21 mouse cellular contexts compared by ENCODE assay signal in the genomic region with DNA sequence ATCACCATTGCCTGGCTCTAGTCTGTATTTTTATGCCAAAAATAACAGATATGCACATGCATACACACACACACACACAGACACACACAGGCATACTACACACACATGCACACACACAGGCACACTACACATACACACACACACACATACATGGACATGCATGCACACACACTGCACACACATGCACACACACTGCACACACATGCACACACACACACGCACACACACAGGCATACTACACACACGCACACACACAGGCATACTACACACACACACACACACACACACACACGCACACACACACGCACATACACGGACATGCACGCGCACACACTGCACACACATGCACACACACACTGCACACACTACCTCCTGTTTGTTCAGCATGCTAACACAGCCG. TPM values are rescaled to one million over a fixed set of nuclear protein-coding genes. Genes with fewer than 3 reads are reported as not detected.
DNase-seq lines count a peak whose midpoint lies in the region; ATAC-seq and TF ChIP-seq lines count a peak whose summit lies in the region.
"Had no signal": no experiment of that assay in that cellular context is flagged by ENCODE, and none has a peak within 500 bp of the region (broad histone marks: within the 10 kb centered on the region; RNA-seq: fewer than 3 reads in every experiment).

No protein-coding gene starts in this region.

- intact Hi-C loops in heart, postnatal 10 days (cut with DNase I): no loop called here

- no peak overlapping the region for H3K4me2 ChIP-seq in CH12.LX (ENCODE audit: insufficient read depth, low read depth, poor library complexity, severe bottlenecking)
- H3K4me2 ChIP-seq in intestine, embryonic 16.5 days (ENCODE audit: low read depth, low read length): no peak overlapping the region

- TF ChIP-seq CTCF in CH12.LX (conservative IDR thresholded peaks at IDR 0.05 in 1 of 2, IDR thresholded peaks at IDR 0.05 in 1 of 2; ENCODE audit: low read depth in 2 of 2, low read length in 2 of 2) (no peak), MEL (IDR thresholded peaks at IDR 0.05 in 2 of 3, conservative IDR thresholded peaks at IDR 0.05 in 1 of 3; ENCODE audit: control insufficient read depth in 1 of 3, insufficient read depth in 1 of 3, low read depth in 2 of 3, low read length in 3 of 3, poor library complexity in 1 of 3, severe bottlenecking in 1 of 3) (no peak)
- TF ChIP-seq CTCF in embryonic fibroblast, embryonic 13.5 days (IDR thresholded peaks at IDR 0.05; ENCODE audit: borderline replicate concordance, insufficient read depth, low read length): peak; percentile 15; the same call in 1 of the 2 replicates

- H3K9ac ChIP-seq in CH12.LX (ENCODE audit: insufficient read depth, low read depth): no peak overlapping the region
- no peak overlapping the region for H3K9ac ChIP-seq in MEL (ENCODE audit: control insufficient read depth, low read depth, low read length, poor library complexity, severe bottlenecking)
- H3K9ac ChIP-seq in intestine, embryonic 16.5 days (ENCODE audit: low read depth, low read length): no peak overlapping the region

- H3K4me3 ChIP-seq in CH12.LX (replicated peaks in 1 of 3; ENCODE audit: low read depth in 2 of 3, low read length in 2 of 3, poor library complexity in 1 of 3) (peak overlapping the region in 1 of 3 experiments; percentile 57), MEL (ENCODE audit: control insufficient read depth in 1 of 2, insufficient read depth in 1 of 2, low read depth in 2 of 2, low read length in 2 of 2) (no peak overlapping the region)
- H3K4me3 ChIP-seq in embryonic fibroblast, embryonic 13.5 days (ENCODE audit: insufficient read depth, low read length): no peak overlapping the region
- H3K4me3 ChIP-seq in intestine, embryonic 16.5 days (ENCODE audit: low read length): no peak overlapping the region
- no peak overlapping the region for H3K4me3 ChIP-seq in limb, embryonic 10.5 days

- H3K27ac ChIP-seq in CH12.LX (ENCODE audit: insufficient read depth, low read depth): peak overlapping the region; percentile 16; the same call in 1 of the 2 replicates
- H3K27ac ChIP-seq in MEL (ENCODE audit: control insufficient read depth, low read depth, low read length): no peak overlapping the region
- no peak overlapping the region for H3K27ac ChIP-seq in embryonic fibroblast, embryonic 13.5 days (ENCODE audit: insufficient read depth, low read length)
- H3K27ac ChIP-seq in intestine, embryonic 16.5 days (ENCODE audit: low read length): no peak overlapping the region
- no peak overlapping the region for H3K27ac ChIP-seq in limb, embryonic 10.5 days

- TF ChIP-seq RAD21 in CH12.LX (IDR thresholded peaks at IDR 0.05; ENCODE audit: low read depth, low read length) (no peak), MEL (IDR thresholded peaks at IDR 0.05; ENCODE audit: low read depth, low read length) (no peak)

- dilution Hi-C loops in CH12.LX (cut with MboI; ENCODE audit: extremely low pct_ligation_motif_present, extremely low pct_unique_long_range_greater_than_20kb, low sequenced_read_pairs): no loop called here

- H3K4me1 ChIP-seq in CH12.LX (ENCODE audit: control insufficient read depth in 1 of 2, insufficient read depth in 2 of 2): peaks cover 34 to 63% of the 10 kb centered on the region in 2 experiments
- H3K4me1 ChIP-seq in MEL (ENCODE audit: control insufficient read depth in 1 of 2, insufficient read depth in 2 of 2, low read length in 2 of 2): peaks cover 18 to 30% of the 10 kb centered on the region in 2 experiments
- no peaks in the 10 kb centered on the region for H3K4me1 ChIP-seq in embryonic fibroblast, embryonic 13.5 days (ENCODE audit: control insufficient read depth, insufficient read depth, low read length)
- H3K4me1 ChIP-seq in intestine, embryonic 16.5 days (ENCODE audit: control insufficient read depth, insufficient read depth, low read length): peaks cover 3% of the 10 kb centered on the region; the same call in 1 of the 2 replicates
- H3K4me1 ChIP-seq in limb, embryonic 10.5 days: no peaks in the 10 kb centered on the region

- in situ Hi-C loops in CH12.LX (cut with MboI; ENCODE audit: low pct_ligation_motif_present, low pct_unique_long_range_greater_than_20kb, low sequenced_read_pairs): no loop called here

- 90% methylated on average over 8 of the region's 8 CpGs for WGBS in intestine, embryonic 16.5 days
- WGBS in limb, embryonic 10.5 days: 93% methylated on average over 8 of the region's 8 CpGs

- no peak for ATAC-seq in intestine, embryonic 16.5 days
- ATAC-seq: Patski had no signal

- TF ChIP-seq EP300 in CH12.LX (IDR thresholded peaks at IDR 0.05; ENCODE audit: low read length): no peak
- no peak for TF ChIP-seq EP300 in MEL (IDR thresholded peaks at IDR 0.05; ENCODE audit: low read depth in 1 of 2, low read length in 2 of 2)

- H3K9me3 ChIP-seq in CH12.LX (replicated peaks; ENCODE audit: low read length): peaks cover 4% of the 10 kb centered on the region
- no peaks in the 10 kb centered on the region for H3K9me3 ChIP-seq in MEL (replicated peaks; ENCODE audit: insufficient read depth, low read length)
- no peaks in the 10 kb centered on the region for H3K9me3 ChIP-seq in intestine, embryonic 16.5 days (ENCODE audit: control insufficient read depth, low read length)
- H3K9me3 ChIP-seq in limb, embryonic 10.5 days (replicated peaks): no peaks in the 10 kb centered on the region
- H3K9me3 ChIP-seq: G1E had no signal

- TF ChIP-seq POLR2A in CH12.LX (IDR thresholded peaks at IDR 0.05; ENCODE audit: low read depth, low read length): no peak
- no peak for TF ChIP-seq POLR2A in MEL (IDR thresholded peaks at IDR 0.05; ENCODE audit: control insufficient read depth in 1 of 2, insufficient read depth in 1 of 2, low read depth in 1 of 2, low read length in 2 of 2, poor library complexity in 1 of 2)
- no peak; the same call in 1 of the 2 replicates for TF ChIP-seq POLR2A in embryonic fibroblast, embryonic 13.5 days (IDR thresholded peaks at IDR 0.05; ENCODE audit: low read depth, low read length)

- H3K27me3 ChIP-seq in CH12.LX (replicated peaks): no peaks in the 10 kb centered on the region
- H3K27me3 ChIP-seq in MEL (ENCODE audit: control insufficient read depth in 1 of 2, insufficient read depth in 2 of 2, low read length in 2 of 2): no peaks in the 10 kb centered on the region
- no peaks in the 10 kb centered on the region for H3K27me3 ChIP-seq in intestine, embryonic 16.5 days (replicated peaks; ENCODE audit: control insufficient read depth, insufficient read depth, low read length)
- no peaks in the 10 kb centered on the region for H3K27me3 ChIP-seq in limb, embryonic 10.5 days (ENCODE audit: low read depth, poor library complexity, severe bottlenecking)
- H3K27me3 ChIP-seq: Patski had no signal

- H3K79me2 ChIP-seq in CH12.LX (replicated peaks; ENCODE audit: control insufficient read depth, extremely low read depth, insufficient read depth, poor library complexity, severe bottlenecking) (no peaks in the 10 kb centered on the region), MEL (ENCODE audit: control insufficient read depth, insufficient read depth, low read length, poor library complexity) (no peaks in the 10 kb centered on the region)

- H3K36me3 ChIP-seq in CH12.LX (replicated peaks in 1 of 2; ENCODE audit: control insufficient read depth in 1 of 2, insufficient read depth in 1 of 2, low read length in 1 of 2) (no peaks in the 10 kb centered on the region), MEL (ENCODE audit: control insufficient read depth in 1 of 2, insufficient read depth in 2 of 2, low read length in 2 of 2) (peaks cover 0 to 33% of the 10 kb centered on the region in 2 experiments; a peak in 2 of 4 replicates)
- no peaks in the 10 kb centered on the region for H3K36me3 ChIP-seq in intestine, embryonic 16.5 days (ENCODE audit: control insufficient read depth, insufficient read depth, low read length)
- H3K36me3 ChIP-seq in limb, embryonic 10.5 days: no peaks in the 10 kb centered on the region

- DNase-seq in CH12.LX (ENCODE audit: extremely low read depth): no peak
- DNase-seq in MEL (ENCODE audit: low read depth, low spot score): no peak
- DNase-seq in heart, postnatal 10 days: no peak
- DNase-seq in limb, embryonic 10.5 days (ENCODE audit: low spot score): no peak
- DNase-seq: adrenal gland, adult 2 months; adrenal gland, adult 8-10 months; adrenal gland, postnatal 10 days; adrenal gland, postnatal 14 days; adrenal gland, postnatal 25 days; adrenal gland, postnatal 36 days; B cell, adult 2 months; cerebellum, adult 11 months; cerebellum, adult 11-12 months; cerebellum, adult 18-20 months; cerebellum, adult 2 months; cerebellum, adult 8-10 months had no signal

TF ChIP-seq in CH12.LX, 34 proteins besides CTCF, POLR2A, EP300 and RAD21:
- no peak for TF ChIP-seq USF1 (IDR thresholded peaks at IDR 0.05; ENCODE audit: low read depth, low read length)
- TF ChIP-seq MXI1 (IDR thresholded peaks at IDR 0.05; ENCODE audit: low read depth, low read length): no peak
- TF ChIP-seq HCFC1 (IDR thresholded peaks at IDR 0.05; ENCODE audit: low read depth, low read length): no peak

TF ChIP-seq in MEL, 35 proteins besides CTCF, POLR2A, EP300 and RAD21:
- no peak for TF ChIP-seq HCFC1 (IDR thresholded peaks at IDR 0.05; ENCODE audit: low read depth, low read length)
- TF ChIP-seq POLR2AphosphoS5 (IDR thresholded peaks at IDR 0.05; ENCODE audit: borderline replicate concordance, low read depth, low read length): peak; percentile 92; the same call in 1 of the 2 replicates
- TF ChIP-seq MYB (IDR thresholded peaks at IDR 0.05; ENCODE audit: low read depth, low read length): no peak

RNA-seq across cellular contexts. Expression of a gene that starts 46.2 kb away (rescaled TPM):
- not detected in 2 replicates for total RNA-seq in CH12.LX (2012; rRNA removed)
- not detected in 2 replicates for total RNA-seq in CH12.LX (2014; rRNA removed)
- not detected in 2 replicates for polyA plus RNA-seq in CH12.LX (2012; ENCODE audit: insufficient read length, low read depth)
- total RNA-seq in MEL (2012; rRNA removed): 78.2 and 81.1 TPM in 2 replicates
- polyA plus RNA-seq in MEL (2012; ENCODE audit: insufficient read depth in 1 of 2, insufficient read length in 2 of 2, low read depth in 1 of 2, low replicate concordance in 2 of 2, missing spikeins in 1 of 2): 100 to 1,000 TPM in 1 of 2 experiments, 10 to 100 TPM in 1; 59.5 to 507 TPM
- 28.5 and 31.9 TPM in 2 replicates for polyA plus RNA-seq in embryonic fibroblast, embryonic 13.5 days (2011; ENCODE audit: insufficient read length, low read depth, missing spikeins)
- 14.7 and 21.2 TPM in 2 replicates for polyA plus RNA-seq in intestine, embryonic 16.5 days (2015; fragmentation: Nextera tagmentation; extraction: Ambion mirVana)
- 10 to 100 TPM; 48.8 to 56.2 TPM for total RNA-seq in heart, postnatal 10 days (2021)
- polyA plus RNA-seq in limb, embryonic 10.5 days (2016; fragmentation: Nextera tagmentation; extraction: Ambion mirVana): 55.8 and 62.5 TPM in 2 replicates
- polyA plus RNA-seq: C2C12 had no signal

Comparison
In these comparisons a context has a peak if more than half of its experiments do, and no peak if none do; other contexts are left out.
1. RNA of a gene that starts 46.2 kb away (polyA plus RNA-seq): 59.5 to 507 TPM in MEL, 55.8 to 62.5 TPM in limb, embryonic 10.5 days, 28.5 to 31.9 TPM in embryonic fibroblast, embryonic 13.5 days and 14.7 to 21.2 TPM in intestine, embryonic 16.5 days; not detected in CH12.LX; every median in the first group is over 10 times any median in the second.